Mouse (Mus musculus) CH12.LX (cell line): ENCODE measurements around the gene Steap3. TPM values are rescaled to one million over a fixed set of nuclear protein-coding genes. Genes with fewer than 3 reads are reported as not detected.
A peak's percentile ranks its signal among the peaks of the same experiment; 100 is the strongest.

Experiments used
- DNase-seq: peaks from one replicate; pipeline ENCODE4 v3.0.0-alpha.2; 2013; ENCODE audit errors: extremely low read depth
- H3K27ac ChIP-seq: 2 replicates; pipeline ENCODE4 v1.5.1; 2012; ENCODE audit warnings: low read depth, mild to moderate bottlenecking, control low read depth, moderate library complexity; ENCODE audit not compliant: insufficient read depth
- H3K27me3 ChIP-seq: replicated peaks from 2 replicates; pipeline ENCODE3; 2012; ENCODE audit warnings: inconsistent platforms
- H3K36me3 ChIP-seq, 2 experiments: replicated peaks in 1 of 2; 2 replicates each; pipeline versions ENCODE3 to v1.6.1; 2012; ENCODE audit warnings: inconsistent platforms in 1 of 2, low read length in 1 of 2, mild to moderate bottlenecking in 1 of 2, mixed read lengths in 1 of 2, moderate library complexity in 1 of 2; ENCODE audit not compliant: control insufficient read depth in 1 of 2, insufficient read depth in 1 of 2
- H3K4me1 ChIP-seq, 2 experiments: 2 replicates each; pipeline ENCODE4 v1.6.1; 2012; ENCODE audit warnings: inconsistent platforms in 1 of 2, moderate library complexity in 1 of 2; ENCODE audit not compliant: insufficient read depth in 2 of 2, control insufficient read depth in 1 of 2
- H3K4me2 ChIP-seq: 2 replicates; pipeline ENCODE4 v1.6.1; 2012; ENCODE audit warnings: low read depth, mild to moderate bottlenecking, control low read depth; ENCODE audit not compliant: poor library complexity, insufficient read depth, severe bottlenecking
- H3K4me3 ChIP-seq, 3 experiments: fragments of 150-350 bp in 1 of 3; sonication (generic) in 1 of 3; replicated peaks in 1 of 3; 2 replicates each; pipeline versions ENCODE3 to v1.5.1; 2011 to 2012; ENCODE audit warnings: low read depth in 2 of 3, low read length in 2 of 3, mild to moderate bottlenecking in 2 of 3, moderate library complexity in 2 of 3, control low read depth in 1 of 3, improper control_type of control experiment in 1 of 3, inconsistent platforms in 1 of 3, mixed read lengths in 1 of 3; ENCODE audit not compliant: poor library complexity in 1 of 3
- H3K79me2 ChIP-seq: replicated peaks from 2 replicates; pipeline ENCODE4 v1.6.1; 2012; ENCODE audit warnings: mild to moderate bottlenecking, moderate library complexity; ENCODE audit not compliant: control insufficient read depth, poor library complexity, insufficient read depth, severe bottlenecking; ENCODE audit errors: extremely low read depth
- H3K9ac ChIP-seq: 2 replicates; pipeline ENCODE4 v1.6.1; 2012; ENCODE audit warnings: low read depth, mild to moderate bottlenecking, control low read depth, moderate library complexity; ENCODE audit not compliant: insufficient read depth
- H3K9me3 ChIP-seq: replicated peaks from 2 replicates; pipeline ENCODE3; 2012; ENCODE audit warnings: low read length, inconsistent platforms, mixed read lengths
- BHLHE40 ChIP-seq: IDR thresholded peaks from 2 replicates; pipeline ENCODE4 v1.6.1; 2011; ENCODE audit warnings: mild to moderate bottlenecking, low read depth, low read length, improper control_type of control experiment
- CHD1 ChIP-seq: IDR thresholded peaks from 2 replicates; pipeline ENCODE4 v1.6.1; 2012; ENCODE audit warnings: low read depth, low read length, improper control_type of control experiment, inconsistent platforms
- CHD2 ChIP-seq: IDR thresholded peaks from 2 replicates; pipeline ENCODE4 v1.6.1; 2011; ENCODE audit warnings: low read length, improper control_type of control experiment
- E2F4 ChIP-seq: IDR thresholded peaks from 2 replicates; pipeline ENCODE4 v1.6.1; 2011; ENCODE audit warnings: low read depth, low read length, improper control_type of control experiment; ENCODE audit not compliant: insufficient replicate concordance
- ELF1 ChIP-seq: IDR thresholded peaks from 2 replicates; pipeline ENCODE4 v1.6.1; 2014; ENCODE audit warnings: low read depth, mild to moderate bottlenecking, inconsistent platforms, low read length, improper control_type of control experiment
- EP300 ChIP-seq: IDR thresholded peaks from 2 replicates; pipeline ENCODE4 v1.6.1; 2011; ENCODE audit warnings: low read length, improper control_type of control experiment
- ETS1 ChIP-seq: conservative IDR thresholded peaks from 2 replicates; pipeline ENCODE4 v1.6.1; 2012; ENCODE audit warnings: low read depth, mild to moderate bottlenecking, inconsistent platforms, low read length, improper control_type of control experiment, moderate library complexity
- GABPA ChIP-seq: IDR thresholded peaks from 2 replicates; pipeline ENCODE4 v1.6.1; 2012; ENCODE audit warnings: low read depth, low read length, improper control_type of control experiment, inconsistent platforms; ENCODE audit not compliant: insufficient replicate concordance
- IRF4 ChIP-seq: IDR thresholded peaks from 2 replicates; pipeline ENCODE4 v1.6.1; 2014; ENCODE audit warnings: low read depth, mild to moderate bottlenecking, inconsistent platforms, low read length, improper control_type of control experiment
- JUN ChIP-seq: IDR thresholded peaks from 2 replicates; pipeline ENCODE4 v1.6.1; 2011; ENCODE audit warnings: low read depth, mild to moderate bottlenecking, low read length, improper control_type of control experiment, moderate library complexity; ENCODE audit not compliant: insufficient read depth
- MAFK ChIP-seq: IDR thresholded peaks from 2 replicates; pipeline ENCODE4 v1.6.1; 2011; ENCODE audit warnings: low read length, improper control_type of control experiment; ENCODE audit not compliant: insufficient replicate concordance
- MAX ChIP-seq: IDR thresholded peaks from 2 replicates; pipeline ENCODE4 v1.6.1; 2011; ENCODE audit warnings: low read length, improper control_type of control experiment
- MAZ ChIP-seq: IDR thresholded peaks from 2 replicates; pipeline ENCODE4 v1.6.1; 2012; ENCODE audit warnings: low read depth, mild to moderate bottlenecking, inconsistent platforms, low read length, improper control_type of control experiment, moderate library complexity
- MEF2A ChIP-seq: IDR thresholded peaks from 2 replicates; pipeline ENCODE4 v1.6.1; 2014; ENCODE audit warnings: low read depth, mild to moderate bottlenecking, inconsistent platforms, low read length, improper control_type of control experiment, borderline replicate concordance
- MXI1 ChIP-seq: IDR thresholded peaks from 2 replicates; pipeline ENCODE4 v1.6.1; 2011; ENCODE audit warnings: mild to moderate bottlenecking, low read depth, low read length, improper control_type of control experiment
- MYC ChIP-seq: IDR thresholded peaks from 2 replicates; pipeline ENCODE4 v1.6.1; 2011; ENCODE audit warnings: low read depth, mild to moderate bottlenecking, improper control_type of control experiment, low read length
- NELFE ChIP-seq: IDR thresholded peaks from 2 replicates; pipeline ENCODE4 v1.6.1; 2011; ENCODE audit warnings: low read depth, low read length, improper control_type of control experiment
- NRF1 ChIP-seq: IDR thresholded peaks from 2 replicates; pipeline ENCODE4 v1.6.1; 2014; ENCODE audit warnings: low read depth, mild to moderate bottlenecking, inconsistent platforms, low read length, improper control_type of control experiment, moderate library complexity
- PAX5 ChIP-seq: IDR thresholded peaks from 2 replicates; pipeline ENCODE4 v1.6.1; 2012; ENCODE audit warnings: low read length, inconsistent platforms, mixed read lengths
- POLR2A ChIP-seq: IDR thresholded peaks from 2 replicates; pipeline ENCODE4 v1.6.1; 2011; ENCODE audit warnings: low read depth, mild to moderate bottlenecking, improper control_type of control experiment, low read length
- RAD21 ChIP-seq: IDR thresholded peaks from 2 replicates; pipeline ENCODE4 v1.6.1; 2011; ENCODE audit warnings: low read depth, mild to moderate bottlenecking, low read length, improper control_type of control experiment, moderate library complexity
- RCOR1 ChIP-seq: conservative IDR thresholded peaks from 2 replicates; pipeline ENCODE4 v1.6.1; 2012; ENCODE audit warnings: low read depth, mild to moderate bottlenecking, inconsistent platforms, low read length, improper control_type of control experiment
- SIN3A ChIP-seq: IDR thresholded peaks from 2 replicates; pipeline ENCODE4 v1.6.1; 2012; ENCODE audit warnings: low read length, improper control_type of control experiment, inconsistent platforms
- SMC3 ChIP-seq: IDR thresholded peaks from 2 replicates; pipeline ENCODE4 v1.6.1; 2011; ENCODE audit warnings: low read depth, low read length, improper control_type of control experiment
- TBP ChIP-seq: conservative IDR thresholded peaks from 2 replicates; pipeline ENCODE4 v1.6.1; 2011; ENCODE audit warnings: low read depth, low read length, improper control_type of control experiment
- TCF12 ChIP-seq: IDR thresholded peaks from 2 replicates; pipeline ENCODE4 v1.6.1; 2014; ENCODE audit warnings: low read depth, mild to moderate bottlenecking, inconsistent platforms, low read length, improper control_type of control experiment
- USF2 ChIP-seq: conservative IDR thresholded peaks from 2 replicates; pipeline ENCODE4 v1.6.1; 2011; ENCODE audit warnings: low read depth, low read length, improper control_type of control experiment
- ZMIZ1 ChIP-seq: IDR thresholded peaks from 2 replicates; pipeline ENCODE4 v1.6.1; 2012; ENCODE audit warnings: low read depth, mild to moderate bottlenecking, inconsistent platforms, low read length, improper control_type of control experiment
- ZNF384 ChIP-seq: IDR thresholded peaks from 2 replicates; pipeline ENCODE4 v1.6.1; 2012; ENCODE audit warnings: low read depth, low read length, improper control_type of control experiment, inconsistent platforms
- dilution Hi-C: fragments of 300-500 bp; cut with MboI; formaldehyde crosslinking; loops from 2 replicates; pipeline ENCODE4 v1.14.3; 2020; ENCODE audit warnings: low sequenced_read_pairs; ENCODE audit not compliant: extremely low pct_unique_long_range_greater_than_20kb, extremely low pct_ligation_motif_present
- in situ Hi-C: fragments of 300-500 bp; cut with MboI; formaldehyde crosslinking; loops from 3 replicates; pipeline ENCODE4 v1.14.3; 2019; ENCODE audit warnings: low sequenced_read_pairs, low pct_ligation_motif_present, low pct_unique_long_range_greater_than_20kb, mixed read lengths
- polyA plus RNA-seq: library from polyadenylated mRNA; unstranded; fragments of >175 nt; gene quantifications from 2 replicates; pipeline ENCODE4 v1.2.1, GENCODE M21; 2012; ENCODE audit warnings: low read depth; ENCODE audit not compliant: insufficient read length
- total RNA-seq, 2 experiments: library from RNA; depleted of rRNA; stranded (reverse); fragments of 300-350 nt in 1 of 2; fragments of >200 nt in 1 of 2; gene quantifications; 2 replicates each; pipeline ENCODE4 v1.2.3; 2012 to 2014

Gene Steap3
- total and polyA plus RNA-seq, 3 experiments = 1.2 to 8.0 (median 2.9) TPM

- Histone ChIP-seq H3K27me3 (peaks cover 2% of the 10 kb centered on the region), H3K79me2 (no peaks in the 10 kb centered on the region), H3K4me1 (peaks cover 11 to 38% of the 10 kb centered on the region in 2 experiments), H3K9me3 (no peaks in the 10 kb centered on the region), H3K9ac (no peak overlapping the region), H3K27ac (no peak overlapping the region), H3K4me2 (no peak overlapping the region), H3K4me3 (no peak overlapping the region), H3K36me3 (no peaks in the 10 kb centered on the region)
- in situ Hi-C loops = no loop called here
- TF ChIP-seq MAZ = no peak
- dilution Hi-C loops = no loop called here
- DNase-seq = no peak
These were observed 73.6 kb downstream of the Steap3 start for GRCm38 (mm10) chr1:120198942-120199341.

- TF ChIP-seq MYC = no peak
- TF ChIP-seq EP300 = peak; percentile 48; the same call in 1 of the 2 replicates
- TF ChIP-seq ZMIZ1 = no peak
- TF ChIP-seq MAFK = peak; percentile 97
- TF ChIP-seq NELFE = no peak
- TF ChIP-seq GABPA = no peak
- no peak for TF ChIP-seq JUN
- no peak for TF ChIP-seq PAX5
- no peak for TF ChIP-seq USF2
- no peak for TF ChIP-seq SMC3
- TF ChIP-seq MEF2A = no peak
- TF ChIP-seq BHLHE40 = peak; percentile 48
- TF ChIP-seq E2F4 = no peak
- TF ChIP-seq ELF1 = no peak
- peak; percentile 50; the same call in 1 of the 2 replicates for TF ChIP-seq ETS1
- no peak for TF ChIP-seq CHD1
- no peak for TF ChIP-seq RAD21
- no peak for TF ChIP-seq NRF1
- TF ChIP-seq MXI1 = 0 out of 2 replicates have a peak, but pooled peaks have one; percentile 22
- no peak for TF ChIP-seq MAX
- TF ChIP-seq POLR2A = no peak
- no peak for TF ChIP-seq RCOR1
- 0 out of 2 replicates have a peak, but pooled peaks have one; percentile 9 for TF ChIP-seq IRF4
- no peak for TF ChIP-seq SIN3A
- TF ChIP-seq TCF12 = peak; percentile 63; the same call in 1 of the 2 replicates
- TF ChIP-seq TBP = no peak
- no peak for TF ChIP-seq ZNF384
- TF ChIP-seq CHD2 = no peak
- no peak for TF ChIP-seq MAZ
- no peaks in the 10 kb centered on the region for H3K79me2 ChIP-seq
- no peaks in the 10 kb centered on the region for H3K9me3 ChIP-seq
- in situ Hi-C loops (no loop called here), dilution Hi-C loops (no loop called here)
- peaks cover 2% of the 10 kb centered on the region for H3K27me3 ChIP-seq
- H3K4me3 ChIP-seq = no peak overlapping the region
- H3K27ac ChIP-seq = no peak overlapping the region
- H3K9ac ChIP-seq = no peak overlapping the region
- H3K36me3 ChIP-seq = no peaks in the 10 kb centered on the region
- H3K4me1 ChIP-seq = peaks cover 11 to 38% of the 10 kb centered on the region in 2 experiments
- peak; percentile 54 for DNase-seq
- no peak overlapping the region for H3K4me2 ChIP-seq
These were observed 74.4 kb downstream of the Steap3 start for GRCm38 (mm10) chr1:120198151-120198550.
